Mouse (Mus musculus): ENCODE results near the gene C2cd3.
"Not testable (repeated sequence)": the region's sequence is repeated elsewhere in the genome, so short reads cannot be mapped to it uniquely, and the experiment has no call there.

C2cd3 gene

GRCm38 (mm10) chr7:100470796-100471406 lies 98.9 kb downstream of the C2cd3 start:
- DNase-seq (ENCODE audit: low spot score in 2 of 2), result no peak

DNA sequence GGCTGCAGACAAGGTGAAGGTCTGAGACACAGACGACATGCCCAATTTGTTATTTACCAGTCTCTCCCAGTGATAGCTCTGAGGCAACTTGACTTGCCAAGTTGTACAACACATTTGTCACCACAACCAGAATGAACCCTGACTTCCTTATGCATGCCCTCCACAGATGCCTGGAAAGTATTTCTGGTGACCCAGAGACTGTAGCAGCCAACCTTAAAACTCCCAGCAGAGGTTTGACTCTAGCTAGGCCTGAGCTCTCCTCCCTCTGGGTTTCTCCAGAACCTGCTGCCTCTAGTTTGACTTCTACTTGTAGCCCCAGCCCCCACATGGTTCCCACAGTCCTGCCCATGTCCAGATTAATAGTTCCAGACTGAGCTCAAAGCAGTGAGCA lies 99.4 kb downstream of the C2cd3 start:
- no peak for DNase-seq (ENCODE audit: low spot score in 2 of 2)

GRCm38 (mm10) chr7:100472777-100473176 lies 100.7 kb downstream of the C2cd3 start, which contains the start of gene Ucp3:
Ucp3 (plus strand) TSS chr7:100472990.
- no peak for DNase-seq (ENCODE audit: low spot score in 2 of 2)

DNA sequence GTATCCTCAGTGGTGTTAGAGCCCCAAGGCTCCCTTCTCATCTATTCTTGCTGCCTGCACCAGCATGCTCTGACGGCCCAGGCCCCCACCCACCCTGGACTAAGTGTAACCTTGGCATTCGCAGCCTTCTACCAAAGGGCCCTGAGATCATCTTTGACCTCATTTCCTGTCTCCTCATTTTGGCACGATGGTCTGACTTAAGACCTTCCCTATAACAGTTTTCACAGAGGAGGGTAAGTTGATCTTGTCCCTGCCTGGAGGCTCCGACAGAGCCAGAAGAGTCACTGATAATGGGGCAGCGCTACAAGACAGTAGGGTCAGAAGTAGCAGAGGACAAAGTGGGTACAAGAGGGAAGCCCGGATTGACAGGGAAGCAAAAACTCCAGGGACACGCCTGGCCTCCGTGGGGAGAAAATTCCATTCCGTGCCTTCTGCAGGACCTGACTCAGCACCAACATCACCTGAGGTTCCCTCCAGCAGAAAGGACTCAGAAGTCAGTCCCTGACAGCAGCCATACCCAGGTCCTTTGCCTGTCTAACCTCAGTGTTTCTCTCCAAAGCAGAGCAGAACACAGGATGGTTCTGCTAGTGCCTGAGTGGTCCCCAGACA lies 101.9 kb downstream of the C2cd3 start:
- no peak for DNase-seq (ENCODE audit: low spot score in 2 of 2)

DNA sequence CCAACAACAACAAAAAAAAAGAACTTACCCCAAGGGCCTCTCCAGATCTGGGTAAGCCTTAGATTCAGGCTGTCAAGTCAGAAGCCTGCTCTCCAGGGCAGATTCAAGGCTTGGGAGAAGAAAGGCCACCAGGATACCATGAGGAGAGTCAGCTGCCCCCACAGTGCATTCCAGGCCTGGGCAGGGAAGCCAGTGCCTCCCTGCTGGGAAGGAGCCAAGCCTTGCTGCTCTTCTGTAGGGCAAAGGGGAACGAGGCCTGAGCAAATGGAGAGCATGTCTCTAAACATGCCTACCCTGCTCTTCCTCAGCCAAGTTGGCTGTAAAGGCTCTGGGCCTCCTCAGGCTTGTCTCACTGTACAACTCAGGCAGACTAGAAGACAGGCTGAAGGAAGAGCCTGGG lies 102.6 kb downstream of the C2cd3 start:
- peak in 1 of 2 experiments; percentile 50 for DNase-seq (ENCODE audit: low spot score in 2 of 2)

- no peak for DNase-seq (ENCODE audit: low spot score in 2 of 2)
These were observed 107.2 kb downstream of the C2cd3 start for GRCm38 (mm10) chr7:100479100-100479822.

- DNase-seq (ENCODE audit: low spot score in 2 of 2), result no peak
These were observed 107.8 kb downstream of the C2cd3 start for GRCm38 (mm10) chr7:100479823-100480164.

DNA sequence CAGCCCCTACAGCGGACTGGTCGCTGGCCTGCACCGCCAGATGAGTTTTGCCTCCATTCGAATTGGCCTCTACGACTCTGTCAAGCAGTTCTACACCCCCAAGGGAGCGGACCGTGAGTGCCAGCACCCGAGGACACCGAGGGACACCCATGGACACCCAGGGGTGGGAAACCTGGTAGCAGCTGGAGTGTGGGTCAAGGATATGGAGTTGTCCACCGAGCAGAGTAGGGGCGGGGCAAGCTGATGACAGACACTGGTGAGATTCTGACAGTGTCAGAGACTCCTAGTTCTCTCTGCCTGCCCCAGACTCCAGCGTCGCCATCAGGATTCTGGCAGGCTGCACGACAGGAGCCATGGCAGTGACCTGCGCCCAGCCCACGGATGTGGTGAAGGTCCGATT lies 108.1 kb downstream of the C2cd3 start:
- no peak for DNase-seq (ENCODE audit: low spot score in 2 of 2)

GRCm38 (mm10) chr7:100482046-100482445 lies 110.0 kb downstream of the C2cd3 start:
- not testable (repeated sequence) for DNase-seq (ENCODE audit: low spot score in 2 of 2)

- DNase-seq (ENCODE audit: low spot score in 2 of 2), result no peak
These were observed 112.5 kb downstream of the C2cd3 start for GRCm38 (mm10) chr7:100484493-100484892.

- DNase-seq (ENCODE audit: low spot score in 2 of 2), result no peak
These were observed 115.3 kb downstream of the C2cd3 start for GRCm38 (mm10) chr7:100487301-100487700.

- no peak for DNase-seq (ENCODE audit: low spot score in 2 of 2)
These were observed 116.5 kb downstream of the C2cd3 start for GRCm38 (mm10) chr7:100488474-100489048.

DNA sequence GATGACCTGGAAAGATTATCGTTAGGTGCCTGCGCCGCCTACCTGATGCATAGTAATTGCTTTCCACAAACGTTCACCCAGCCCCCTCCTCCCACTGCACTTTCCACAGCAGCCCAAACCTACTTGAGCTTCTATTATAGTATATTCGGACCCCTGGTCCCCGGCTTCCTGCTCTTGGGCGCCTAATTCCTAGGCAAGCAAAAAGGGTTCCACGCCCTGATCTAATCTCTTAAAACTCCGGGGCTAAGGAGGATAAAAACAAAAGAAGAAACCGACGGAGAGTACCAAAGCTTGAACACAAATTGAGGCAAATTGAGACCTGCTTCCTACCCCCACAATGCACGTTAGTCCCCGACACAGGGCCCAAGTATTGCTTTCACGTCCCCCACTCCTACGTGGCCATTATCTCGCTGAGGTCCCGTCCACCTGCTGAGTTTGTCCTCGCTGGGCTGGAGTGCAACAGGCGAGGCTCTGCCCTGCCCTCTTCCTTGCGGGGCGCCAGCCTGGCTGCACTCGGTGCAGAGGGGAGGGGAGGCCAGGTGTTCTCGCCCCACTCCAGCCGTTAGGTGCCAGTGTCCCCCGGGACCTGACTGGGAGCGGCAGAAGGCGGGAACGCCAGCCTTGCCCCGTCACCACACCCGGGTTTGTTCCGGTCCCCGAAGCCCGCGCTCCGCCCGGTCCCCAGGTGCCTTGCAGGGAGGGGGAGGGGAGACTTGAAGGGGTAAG lies 120.5 kb downstream of the C2cd3 start:
- DNase-seq (ENCODE audit: low spot score in 2 of 2), result no peak

DNA sequence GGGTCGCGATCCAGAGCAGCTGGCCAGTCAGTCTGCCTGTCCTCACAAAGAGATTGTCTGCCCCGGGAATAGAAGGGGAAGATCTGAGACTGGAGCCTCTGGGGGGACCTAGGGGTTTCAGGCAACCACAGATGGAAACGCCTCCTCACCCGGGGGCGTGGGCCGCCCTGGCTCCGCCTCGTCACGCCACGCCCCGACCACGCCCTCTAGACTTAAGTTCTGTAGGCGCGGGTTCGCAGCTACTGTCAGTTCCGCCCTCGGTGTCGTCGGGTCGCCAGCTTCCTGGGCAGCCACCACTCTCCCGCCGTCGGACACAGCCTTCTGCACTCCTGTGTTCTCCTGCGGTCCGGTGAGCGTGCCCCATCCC lies 121.1 kb downstream of the C2cd3 start, which contains the start of gene Ucp2:
Gene Ucp2, plus strand, starts transcription at position 221 of the 367 bp plus-strand sequence.
- peak; percentile 86 to 89 for DNase-seq (ENCODE audit: low spot score in 2 of 2)

DNA sequence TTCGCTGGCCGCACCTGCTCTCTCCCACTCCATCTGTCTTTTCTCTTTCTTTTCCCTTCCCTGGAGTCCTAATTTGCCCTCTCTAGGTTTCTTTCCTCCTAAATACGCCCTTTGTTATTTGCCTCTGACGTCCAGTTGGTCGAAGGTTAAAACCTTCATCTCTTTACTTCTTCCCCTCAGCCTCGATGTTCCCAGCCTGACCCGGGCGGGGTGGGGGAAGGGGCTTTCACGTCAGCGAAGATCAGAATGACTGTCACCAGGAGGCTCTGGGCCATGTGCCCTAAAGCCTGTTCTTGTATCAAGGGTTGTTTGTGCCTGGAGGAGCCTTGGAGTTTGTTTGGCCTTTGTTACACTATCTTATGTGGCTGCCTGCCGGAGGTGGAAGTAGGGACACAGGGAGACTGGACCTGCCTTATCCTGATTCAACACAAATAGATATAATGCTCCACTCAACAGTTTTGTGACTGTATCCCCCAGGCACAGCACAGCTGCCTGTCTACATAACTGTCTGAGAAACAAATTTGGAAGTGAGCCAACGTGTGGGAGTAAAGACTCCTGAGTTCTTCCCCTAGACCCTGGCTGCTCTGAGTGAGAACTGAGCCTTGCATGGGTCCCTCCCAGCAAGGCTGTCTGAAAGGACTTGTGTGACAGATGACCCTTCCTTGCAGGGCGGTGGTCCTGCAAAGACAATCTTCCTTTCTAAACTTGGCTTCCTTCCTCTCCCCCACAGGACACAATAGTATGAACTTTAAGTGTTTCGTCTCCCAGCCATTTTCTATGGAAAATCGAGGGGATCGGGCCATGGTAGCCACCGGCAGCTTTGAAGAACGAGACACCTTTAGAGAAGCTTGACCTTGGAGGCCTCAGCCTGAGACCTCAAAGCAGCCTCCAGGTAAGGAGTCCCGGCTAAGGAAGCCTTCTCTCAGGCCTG lies 121.7 kb downstream of the C2cd3 start:
- DNase-seq (ENCODE audit: low spot score in 2 of 2), result no peak

GRCm38 (mm10) chr7:100494415-100494831 lies 122.4 kb downstream of the C2cd3 start:
- no peak for DNase-seq (ENCODE audit: low spot score in 2 of 2)

- DNase-seq (ENCODE audit: low spot score in 2 of 2), result no peak
These were observed 123.0 kb downstream of the C2cd3 start for GRCm38 (mm10) chr7:100495042-100495441.

DNA sequence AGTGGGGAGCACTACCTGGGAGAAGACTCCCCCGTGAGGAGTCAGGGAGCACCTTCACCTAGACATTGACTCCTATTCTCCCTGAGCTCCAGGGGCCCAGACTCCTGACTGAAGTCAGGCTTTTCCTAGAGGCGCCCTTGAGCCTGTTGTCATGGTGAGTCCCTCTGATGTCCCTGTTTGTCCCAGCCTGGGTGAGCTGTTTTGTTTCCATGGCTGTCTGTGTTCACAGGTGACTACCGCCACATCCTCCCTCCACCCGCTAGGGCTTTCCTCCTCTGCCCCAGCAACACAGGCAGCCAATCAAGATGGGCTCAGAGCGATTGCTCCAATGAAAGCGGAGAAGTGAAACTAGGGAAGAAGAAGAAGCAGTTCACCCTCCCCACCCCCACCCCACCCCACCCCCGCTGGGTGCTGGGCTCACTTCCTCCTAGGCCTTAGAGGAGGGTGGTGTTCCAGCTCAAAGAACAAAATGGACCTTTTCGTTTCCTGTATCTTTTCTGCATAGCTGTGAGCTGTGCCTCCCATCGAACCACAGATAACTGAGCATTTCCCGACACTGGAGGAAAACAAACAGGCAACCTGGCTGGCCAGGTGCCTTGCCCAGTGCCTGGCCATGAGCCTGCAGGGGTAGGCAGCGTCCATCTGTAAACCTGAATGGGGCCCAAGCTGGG lies 123.7 kb downstream of the C2cd3 start:
- DNase-seq (ENCODE audit: low spot score in 2 of 2), result peak in 1 of 2 experiments; percentile 62

DNA sequence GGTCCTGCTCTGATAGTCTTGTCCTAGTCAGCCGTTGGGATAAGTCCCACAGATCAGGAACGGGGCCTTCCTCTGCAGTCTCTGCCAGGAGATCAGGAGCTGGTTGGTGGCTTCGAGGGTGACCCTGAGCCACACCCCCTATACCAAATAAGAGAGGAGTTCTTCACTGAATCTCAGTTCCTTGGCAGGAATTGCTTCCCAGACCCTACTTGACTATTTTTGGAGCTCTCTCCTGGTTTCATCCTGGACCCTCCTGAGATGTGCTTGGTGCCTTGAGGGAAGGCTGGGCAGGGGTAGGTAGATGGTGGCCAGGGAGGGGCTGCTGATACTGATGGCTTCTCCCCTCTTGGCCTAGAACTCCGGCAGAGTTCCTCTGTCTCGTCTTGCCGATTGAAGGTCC lies 124.3 kb downstream of the C2cd3 start:
- DNase-seq (ENCODE audit: low spot score in 2 of 2), result no peak

- no peak for DNase-seq (ENCODE audit: low spot score in 2 of 2)
These were observed 124.8 kb downstream of the C2cd3 start for GRCm38 (mm10) chr7:100496791-100497190.
